Mouse (Mus musculus) liver, postnatal 0 days (tissue): ENCODE measurements around the gene Fam102b.

ENCODE experiments used
- CTCF ChIP-seq: sonication (generic); IDR thresholded peaks from 2 replicates; pipeline ENCODE4 v1.5.1; 2016; ENCODE audit warnings: antibody characterized with exemption, low read depth
- EP300 ChIP-seq: IDR thresholded peaks from 2 replicates; pipeline ENCODE4 v1.6.1; 2016; ENCODE audit warnings: antibody characterized with exemption, low read depth, mild to moderate bottlenecking

DNA sequence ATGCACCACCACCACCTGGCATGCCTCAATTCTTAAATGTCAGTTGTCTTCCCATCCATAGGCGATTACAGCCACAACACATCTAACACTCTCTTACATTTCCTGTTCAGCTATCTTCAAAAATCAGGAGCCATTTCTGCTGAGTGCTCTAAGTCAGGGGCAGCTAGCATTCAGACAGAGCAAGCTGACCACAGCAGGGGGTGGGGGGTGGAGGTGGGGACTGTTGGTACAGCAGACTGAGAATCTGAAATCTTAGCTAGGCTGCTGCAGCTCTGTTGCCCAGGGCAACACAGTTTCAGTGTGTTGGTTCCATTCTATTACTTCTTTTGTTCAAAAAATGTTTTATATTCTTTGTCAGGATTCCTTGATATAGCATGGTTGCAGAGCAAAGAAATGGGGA lies 40.9 kb downstream of the Fam102b start:
- TF ChIP-seq CTCF: no peak
- TF ChIP-seq EP300: no peak
